Mouse (Mus musculus): ENCODE measurements around the gene Zbtb18. TPM values are rescaled to one million over a fixed set of nuclear protein-coding genes. Genes with fewer than 3 reads are reported as not detected.

Gene Zbtb18
- polyA plus RNA-seq, 1 experiment from 2014 or later = 0.41 TPM

GRCm38 (mm10) chr1:177484680-177485079 is 42.5 kb downstream of the Zbtb18 start:
- 42% methylated on average over 7 of the region's 7 CpGs for WGBS (ENCODE audit: insufficient replicate concordance)
- no peaks in the 10 kb centered on the region for H3K36me3 ChIP-seq

GRCm38 (mm10) chr1:177489844-177490243 is 47.7 kb downstream of the Zbtb18 start:
- peaks cover 3% of the 10 kb centered on the region; the same call in 1 of the 2 replicates for H3K4me1 ChIP-seq (replicated peaks)
- DNase-seq (peak; percentile 4), ATAC-seq (ENCODE audit: low read depth) (no peak)
- no peaks in the 10 kb centered on the region for H3K36me3 ChIP-seq
- 19% methylated on average over 7 of the region's 7 CpGs for WGBS (ENCODE audit: insufficient replicate concordance)
- no peaks in the 10 kb centered on the region for H3K27me3 ChIP-seq
- no peak overlapping the region for H3K27ac ChIP-seq
- H3K4me3 ChIP-seq (replicated peaks) = no peak overlapping the region
- H3K9me3 ChIP-seq (replicated peaks) = no peaks in the 10 kb centered on the region
- no peak overlapping the region for H3K4me2 ChIP-seq
- no peak overlapping the region for H3K9ac ChIP-seq

More at GRCm38 (mm10) chr1:177484680-177485079, 42.5 kb downstream of the Zbtb18 start:
- H3K9me3 ChIP-seq (replicated peaks) = no peaks in the 10 kb centered on the region
- no peak overlapping the region for H3K4me3 ChIP-seq (replicated peaks)
- H3K9ac ChIP-seq = no peak overlapping the region
- no peak for ATAC-seq (ENCODE audit: low read depth)
- H3K4me2 ChIP-seq = no peak overlapping the region
- no peak overlapping the region for H3K27ac ChIP-seq
- peaks cover 9% of the 10 kb centered on the region; the same call in 1 of the 2 replicates for H3K4me1 ChIP-seq (replicated peaks)
- H3K27me3 ChIP-seq = no peaks in the 10 kb centered on the region
- DNase-seq = no peak

GRCm38 (mm10) chr1:177490808-177491207 is 48.7 kb downstream of the Zbtb18 start:
- no peak for ATAC-seq (ENCODE audit: low read depth)
- Histone ChIP-seq H3K4me1 (replicated peaks) (peaks cover 2% of the 10 kb centered on the region; the same call in 1 of the 2 replicates), H3K4me3 (replicated peaks) (no peak overlapping the region), H3K4me2 (no peak overlapping the region), H3K9ac (no peak overlapping the region), H3K27me3 (no peaks in the 10 kb centered on the region), H3K9me3 (replicated peaks) (no peaks in the 10 kb centered on the region), H3K36me3 (no peaks in the 10 kb centered on the region), H3K27ac (no peak overlapping the region)
- WGBS (ENCODE audit: insufficient replicate concordance) = 57% methylated on average over 4 of the region's 4 CpGs
- DNase-seq = no peak

GRCm38 (mm10) chr1:177491280-177491679 is 49.1 kb downstream of the Zbtb18 start:
- H3K4me1 ChIP-seq (replicated peaks) = peaks cover 2% of the 10 kb centered on the region; the same call in 1 of the 2 replicates
- no peak overlapping the region for H3K4me2 ChIP-seq
- no peaks in the 10 kb centered on the region for H3K36me3 ChIP-seq
- DNase-seq (no peak), ATAC-seq (ENCODE audit: low read depth) (no peak)
- H3K9me3 ChIP-seq (replicated peaks) = no peaks in the 10 kb centered on the region
- H3K27me3 ChIP-seq = no peaks in the 10 kb centered on the region
- H3K4me3 ChIP-seq (replicated peaks) = no peak overlapping the region
- 50% methylated on average over 8 of the region's 8 CpGs for WGBS (ENCODE audit: insufficient replicate concordance)
- H3K27ac ChIP-seq = no peak overlapping the region
- no peak overlapping the region for H3K9ac ChIP-seq

GRCm38 (mm10) chr1:177494306-177494705 is 52.2 kb downstream of the Zbtb18 start:
- H3K27ac ChIP-seq = no peak overlapping the region
- 77% methylated on average over 8 of the region's 8 CpGs for WGBS (ENCODE audit: insufficient replicate concordance)
- no peaks in the 10 kb centered on the region for H3K9me3 ChIP-seq (replicated peaks)
- peaks cover 2% of the 10 kb centered on the region; the same call in 1 of the 2 replicates for H3K4me1 ChIP-seq (replicated peaks)
- H3K4me2 ChIP-seq = no peak overlapping the region
- no peak for ATAC-seq (ENCODE audit: low read depth)
- H3K9ac ChIP-seq = no peak overlapping the region
- H3K4me3 ChIP-seq (replicated peaks) = no peak overlapping the region
- no peaks in the 10 kb centered on the region for H3K27me3 ChIP-seq
- no peaks in the 10 kb centered on the region for H3K36me3 ChIP-seq
- DNase-seq = no peak

GRCm38 (mm10) chr1:177494913-177495542 is 52.9 kb downstream of the Zbtb18 start:
- peak overlapping the region; percentile 22 for H3K4me2 ChIP-seq
- 35% methylated on average over 9 of the region's 9 CpGs for WGBS (ENCODE audit: insufficient replicate concordance)
- H3K4me1 ChIP-seq (replicated peaks) = peaks cover 2% of the 10 kb centered on the region; the same call in 1 of the 2 replicates
- DNase-seq (no peak), ATAC-seq (ENCODE audit: low read depth) (no peak)
- no peak overlapping the region for H3K27ac ChIP-seq
- H3K27me3 ChIP-seq = no peaks in the 10 kb centered on the region
- H3K4me3 ChIP-seq (replicated peaks) = 0 out of 2 replicates have a peak overlapping the region, but pooled peaks have one; percentile 2
- no peaks in the 10 kb centered on the region for H3K9me3 ChIP-seq (replicated peaks)
- H3K36me3 ChIP-seq = no peaks in the 10 kb centered on the region
- H3K9ac ChIP-seq = no peak overlapping the region

Other genes starting within 250 kb of the Zbtb18 start
- gene Akt3, start 184.1 kb upstream of the Zbtb18 start, polyA plus RNA-seq (2015; fragmentation: Nextera tagmentation; extraction: Ambion mirVana) = 0.66 and 0.96 TPM in 2 replicates